Mouse (Mus musculus) spleen, adult 12 weeks (tissue): ENCODE results near the gene Cnga1.
"Not testable (repeated sequence)": the region's sequence is repeated elsewhere in the genome, so short reads cannot be mapped to it uniquely, and the experiment has no call there.

Experiments
- DNase-seq: peaks from one replicate; pipeline ENCODE4 v3.0.0; 2022; ENCODE audit warnings: low spot score

Cnga1 gene

GRCm38 (mm10) chr5:72640072-72640471, 4.0 kb downstream of the Cnga1 start:
- DNase-seq: no peak

GRCm38 (mm10) chr5:72636576-72636975, 7.5 kb downstream of the Cnga1 start:
- DNase-seq: no peak

GRCm38 (mm10) chr5:72636122-72636521, 8.0 kb downstream of the Cnga1 start:
- no peak for DNase-seq

- DNase-seq: no peak
Observed at GRCm38 (mm10) chr5:72634791-72635271, 9.2 kb downstream of the Cnga1 start.

- no peak for DNase-seq
Observed at GRCm38 (mm10) chr5:72630026-72630425, 14.0 kb downstream of the Cnga1 start.

GRCm38 (mm10) chr5:72621022-72621421, 23.1 kb downstream of the Cnga1 start:
- no peak for DNase-seq

GRCm38 (mm10) chr5:72617413-72617812, 26.7 kb downstream of the Cnga1 start:
- no peak for DNase-seq

GRCm38 (mm10) chr5:72603138-72603537, 40.9 kb downstream of the Cnga1 start:
- DNase-seq: no peak

GRCm38 (mm10) chr5:72601006-72601405, 43.1 kb downstream of the Cnga1 start:
- DNase-seq: peak; percentile 2

- DNase-seq: no peak
Observed at GRCm38 (mm10) chr5:72587192-72587681, 56.8 kb downstream of the Cnga1 start, which contains the start of gene Gm5868. Gene Gm5868 (minus strand): TSS chr5:72587551.

- not testable (repeated sequence) for DNase-seq
Observed at GRCm38 (mm10) chr5:72586667-72587191, 57.3 kb downstream of the Cnga1 start.

GRCm38 (mm10) chr5:72586122-72586521, 58.0 kb downstream of the Cnga1 start:
- DNase-seq: not testable (repeated sequence)

- DNase-seq: not testable (repeated sequence)
Observed at GRCm38 (mm10) chr5:72580970-72581332, 63.1 kb downstream of the Cnga1 start, which contains the start of gene Zar1. Gene Zar1 (minus strand): TSS chr5:72581254.

GRCm38 (mm10) chr5:72580088-72580969, 63.7 kb downstream of the Cnga1 start:
- DNase-seq: not testable (repeated sequence)

GRCm38 (mm10) chr5:72579599-72579998, 64.5 kb downstream of the Cnga1 start:
- not testable (repeated sequence) for DNase-seq

- no peak for DNase-seq
Observed at GRCm38 (mm10) chr5:72565621-72566020, 78.5 kb downstream of the Cnga1 start.

- DNase-seq: not testable (repeated sequence)
Observed at GRCm38 (mm10) chr5:72563183-72563582, 80.9 kb downstream of the Cnga1 start.

GRCm38 (mm10) chr5:72560976-72561628, 83.0 kb downstream of the Cnga1 start:
- DNase-seq: no peak

GRCm38 (mm10) chr5:72559544-72560049, 84.5 kb downstream of the Cnga1 start, which contains the start of gene Nfxl1:
Gene Nfxl1 (minus strand): TSS chr5:72559684.
- DNase-seq: peak; percentile 85

- DNase-seq: peak; percentile 50
Observed at GRCm38 (mm10) chr5:72558716-72559526, 85.2 kb downstream of the Cnga1 start.

GRCm38 (mm10) chr5:72556245-72556644, 87.8 kb downstream of the Cnga1 start:
- no peak for DNase-seq
